Mouse (Mus musculus): Measurements from ENCODE around the gene Vmn2r63. TPM values are rescaled to one million over a fixed set of nuclear protein-coding genes. Genes with fewer than 3 reads are reported as not detected.
"Not testable (repeated sequence)": the region's sequence is repeated elsewhere in the genome, so short reads cannot be mapped to it uniquely, and the experiment has no call there.

Gene Vmn2r63
- polyA plus RNA-seq (2012; rRNA removed), result not detected in 2 replicates
- not detected in 2 replicates for polyA plus RNA-seq (2014; fragmentation: Nextera tagmentation; extraction: Ambion mirVana)

DNA sequence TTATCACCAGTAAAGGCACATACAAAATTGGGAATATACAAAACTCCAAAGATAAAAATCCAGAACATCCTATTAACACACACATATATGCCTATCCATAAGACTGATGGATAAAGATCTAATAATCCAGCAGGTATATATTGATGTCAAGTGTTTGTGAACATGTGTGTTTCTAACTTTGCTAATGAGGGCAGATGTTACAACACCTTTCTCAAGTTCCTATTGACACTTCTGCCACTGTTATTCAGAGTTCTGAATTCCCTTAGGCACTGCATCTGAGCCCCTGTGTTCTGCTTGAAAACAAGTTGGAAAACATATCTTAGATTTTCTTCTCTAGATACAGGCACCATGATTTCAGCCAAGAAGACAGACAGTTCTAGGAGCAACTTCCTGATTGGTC, at the start of gene Vmn2r63:
Gene Vmn2r63 (minus strand): TSS at position 101 of the 400 bp plus-strand sequence.
- not testable (repeated sequence) for H3K4me2 ChIP-seq (ENCODE audit: low read depth); H3K9ac ChIP-seq (replicated peaks); H3K4me1 ChIP-seq (replicated peaks; ENCODE audit: control insufficient read depth in 2 of 2, insufficient read depth in 2 of 2, low read length in 1 of 2); H3K27me3 ChIP-seq (ENCODE audit: control insufficient read depth, insufficient read depth, low read length); H3K9me3 ChIP-seq (ENCODE audit: control insufficient read depth, low read length); ATAC-seq (ENCODE audit: insufficient read depth); H3K27ac ChIP-seq; H3K36me3 ChIP-seq (replicated peaks; ENCODE audit: control insufficient read depth, insufficient read depth, low read depth); H3K4me3 ChIP-seq (ENCODE audit: insufficient read depth in 1 of 2, low read depth in 2 of 2, low read length in 2 of 2); DNase-seq (ENCODE audit: low read depth in 3 of 3, low spot score in 3 of 3)

DNA sequence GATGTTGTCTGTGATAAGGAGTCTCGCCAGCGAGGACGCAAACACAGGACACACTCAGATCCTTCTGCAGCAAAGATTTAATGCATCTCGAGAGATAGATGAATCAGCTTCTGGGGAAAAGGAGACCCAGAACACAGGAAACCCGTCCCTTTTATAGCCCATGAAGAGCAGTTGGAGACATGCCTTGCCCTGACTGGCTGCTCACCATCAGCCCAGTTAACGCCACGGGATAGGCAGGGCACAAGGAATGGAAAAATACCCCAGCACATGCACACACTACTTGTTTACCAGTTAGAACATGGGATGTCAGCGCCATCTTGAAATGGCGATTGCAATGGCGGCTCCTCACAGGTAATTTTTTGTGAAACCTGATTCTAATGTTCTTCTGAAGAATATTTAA, 47.1 kb upstream of the Vmn2r63 start:
- Histone ChIP-seq H3K4me2 (ENCODE audit: low read depth) (no peak overlapping the region), H3K27ac (no peak overlapping the region), H3K4me3 (ENCODE audit: insufficient read depth in 1 of 2, low read depth in 2 of 2, low read length in 2 of 2) (no peak overlapping the region), H3K27me3 (ENCODE audit: control insufficient read depth, insufficient read depth, low read length) (no peaks in the 10 kb centered on the region), H3K9me3 (ENCODE audit: control insufficient read depth, low read length) (no peaks in the 10 kb centered on the region; the same call in none of the 2 replicates), H3K4me1 (replicated peaks; ENCODE audit: control insufficient read depth in 2 of 2, insufficient read depth in 2 of 2, low read length in 1 of 2) (no peaks in the 10 kb centered on the region), H3K36me3 (replicated peaks; ENCODE audit: control insufficient read depth, insufficient read depth, low read depth) (no peaks in the 10 kb centered on the region), H3K9ac (replicated peaks) (no peak overlapping the region)
- DNase-seq (ENCODE audit: low read depth in 3 of 3, low spot score in 3 of 3), result no peak
- no peak for ATAC-seq (ENCODE audit: insufficient read depth)
- no peak for TF ChIP-seq CTCF (IDR thresholded peaks at IDR 0.05; ENCODE audit: low read depth)
- TF ChIP-seq EP300 (IDR thresholded peaks at IDR 0.05; ENCODE audit: low read depth), result no peak
- WGBS (ENCODE audit: insufficient replicate concordance), result 59% methylated on average over 10 of the region's 10 CpGs

DNA sequence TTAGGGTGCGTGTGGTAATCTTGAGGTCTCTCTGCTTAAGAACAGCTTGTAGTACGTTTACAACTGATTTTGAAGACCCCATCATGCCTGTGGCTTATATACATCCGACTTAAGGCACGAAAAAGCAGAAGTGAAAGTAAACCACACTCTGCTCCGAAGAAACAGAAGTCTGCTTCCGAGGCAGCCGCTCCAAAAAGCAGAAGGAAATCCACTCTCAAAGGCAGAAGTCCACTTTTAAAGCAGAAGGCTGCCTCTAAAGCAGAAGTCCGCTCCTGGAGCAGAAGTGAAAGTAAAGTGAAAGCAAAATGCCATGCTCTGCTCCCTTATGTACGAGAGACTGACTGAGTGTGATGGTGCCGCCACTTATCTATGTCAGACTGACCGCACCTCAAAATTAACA, 46.5 kb upstream of the Vmn2r63 start:
- H3K27ac ChIP-seq, result no peak overlapping the region
- no peak overlapping the region for H3K4me3 ChIP-seq (ENCODE audit: insufficient read depth in 1 of 2, low read depth in 2 of 2, low read length in 2 of 2)
- no peak overlapping the region for H3K9ac ChIP-seq (replicated peaks)
- H3K4me2 ChIP-seq (ENCODE audit: low read depth), result no peak overlapping the region
- H3K36me3 ChIP-seq (replicated peaks; ENCODE audit: control insufficient read depth, insufficient read depth, low read depth), result no peaks in the 10 kb centered on the region
- ATAC-seq (ENCODE audit: insufficient read depth), result no peak
- WGBS (ENCODE audit: insufficient replicate concordance), result 30% methylated on average over 11 of the region's 11 CpGs
- DNase-seq (ENCODE audit: low read depth in 3 of 3, low spot score in 3 of 3), result peak in 1 of 3 experiments; percentile 19
- H3K4me1 ChIP-seq (replicated peaks; ENCODE audit: control insufficient read depth in 2 of 2, insufficient read depth in 2 of 2, low read length in 1 of 2), result no peaks in the 10 kb centered on the region
- no peak for TF ChIP-seq EP300 (IDR thresholded peaks at IDR 0.05; ENCODE audit: low read depth)
- TF ChIP-seq CTCF (IDR thresholded peaks at IDR 0.05; ENCODE audit: low read depth), result no peak
- no peaks in the 10 kb centered on the region; the same call in none of the 2 replicates for H3K9me3 ChIP-seq (ENCODE audit: control insufficient read depth, low read length)
- no peaks in the 10 kb centered on the region for H3K27me3 ChIP-seq (ENCODE audit: control insufficient read depth, insufficient read depth, low read length)

DNA sequence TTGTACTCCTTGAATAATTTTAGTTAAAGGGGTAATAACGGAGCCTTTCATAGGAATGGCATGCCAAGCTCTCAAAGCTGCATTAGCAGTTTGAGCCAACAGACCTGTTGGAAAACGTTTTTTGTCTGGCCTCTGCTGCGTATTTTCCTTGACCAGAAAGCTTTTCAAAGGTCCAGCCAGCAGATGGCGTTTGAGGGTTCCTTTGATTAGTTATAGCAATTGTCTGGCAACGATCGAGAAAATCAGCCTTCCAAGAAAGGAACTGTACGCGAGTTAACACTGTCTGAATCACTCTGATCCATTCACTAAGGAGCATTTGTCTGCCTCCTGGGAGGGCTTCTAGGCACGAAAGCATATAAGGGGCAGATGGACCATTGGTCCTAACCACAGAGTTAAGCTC, 31.6 kb upstream of the Vmn2r63 start:
- H3K4me1 ChIP-seq (replicated peaks; ENCODE audit: control insufficient read depth in 2 of 2, insufficient read depth in 2 of 2, low read length in 1 of 2), result no peaks in the 10 kb centered on the region
- ATAC-seq (ENCODE audit: insufficient read depth) (no peak), DNase-seq (ENCODE audit: low read depth in 3 of 3, low spot score in 3 of 3) (no peak)
- no peak overlapping the region for H3K27ac ChIP-seq
- H3K9me3 ChIP-seq (ENCODE audit: control insufficient read depth, low read length), result no peaks in the 10 kb centered on the region; the same call in 1 of the 2 replicates
- no peak overlapping the region for H3K4me3 ChIP-seq (ENCODE audit: insufficient read depth in 1 of 2, low read depth in 2 of 2, low read length in 2 of 2)
- TF ChIP-seq CTCF (IDR thresholded peaks at IDR 0.05; ENCODE audit: low read depth), result no peak
- TF ChIP-seq EP300 (IDR thresholded peaks at IDR 0.05; ENCODE audit: low read depth), result no peak
- H3K4me2 ChIP-seq (ENCODE audit: low read depth), result no peak overlapping the region
- no peaks in the 10 kb centered on the region for H3K27me3 ChIP-seq (ENCODE audit: control insufficient read depth, insufficient read depth, low read length)
- no peak overlapping the region for H3K9ac ChIP-seq (replicated peaks)
- WGBS (ENCODE audit: insufficient replicate concordance), result 46% methylated on average over 9 of the region's 9 CpGs
- no peaks in the 10 kb centered on the region for H3K36me3 ChIP-seq (replicated peaks; ENCODE audit: control insufficient read depth, insufficient read depth, low read depth)

DNA sequence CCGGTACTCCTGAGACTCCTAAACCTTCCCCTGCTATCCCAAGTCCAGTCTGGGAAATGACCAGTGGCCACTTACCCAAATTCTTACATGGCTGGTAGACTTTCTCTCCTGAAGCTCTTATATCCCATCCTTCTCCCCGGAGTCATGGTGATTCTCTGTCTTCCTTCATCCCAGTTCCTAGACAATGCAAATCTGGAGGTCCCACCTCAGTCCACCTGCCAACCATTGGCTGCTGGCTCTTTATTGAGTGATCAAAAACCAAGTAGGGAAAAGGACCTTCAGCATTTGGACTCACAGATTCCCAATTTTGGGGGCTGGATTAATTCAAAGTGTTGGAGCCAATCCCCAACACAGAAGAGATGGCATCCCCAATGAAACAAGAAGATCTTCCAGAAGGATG, 35.6 kb downstream of the Vmn2r63 start:
- not testable (repeated sequence) for H3K9me3 ChIP-seq (ENCODE audit: control insufficient read depth, low read length); H3K4me2 ChIP-seq (ENCODE audit: low read depth); H3K4me1 ChIP-seq (replicated peaks; ENCODE audit: control insufficient read depth in 2 of 2, insufficient read depth in 2 of 2, low read length in 1 of 2); H3K27me3 ChIP-seq (ENCODE audit: control insufficient read depth, insufficient read depth, low read length); H3K4me3 ChIP-seq (ENCODE audit: insufficient read depth in 1 of 2, low read depth in 2 of 2, low read length in 2 of 2); H3K27ac ChIP-seq; H3K36me3 ChIP-seq (replicated peaks; ENCODE audit: control insufficient read depth, insufficient read depth, low read depth); H3K9ac ChIP-seq (replicated peaks); ATAC-seq (ENCODE audit: insufficient read depth); DNase-seq (ENCODE audit: low read depth in 3 of 3, low spot score in 3 of 3)
- WGBS (ENCODE audit: insufficient replicate concordance), result 54% methylated on average over 2 of the region's 2 CpGs

DNA sequence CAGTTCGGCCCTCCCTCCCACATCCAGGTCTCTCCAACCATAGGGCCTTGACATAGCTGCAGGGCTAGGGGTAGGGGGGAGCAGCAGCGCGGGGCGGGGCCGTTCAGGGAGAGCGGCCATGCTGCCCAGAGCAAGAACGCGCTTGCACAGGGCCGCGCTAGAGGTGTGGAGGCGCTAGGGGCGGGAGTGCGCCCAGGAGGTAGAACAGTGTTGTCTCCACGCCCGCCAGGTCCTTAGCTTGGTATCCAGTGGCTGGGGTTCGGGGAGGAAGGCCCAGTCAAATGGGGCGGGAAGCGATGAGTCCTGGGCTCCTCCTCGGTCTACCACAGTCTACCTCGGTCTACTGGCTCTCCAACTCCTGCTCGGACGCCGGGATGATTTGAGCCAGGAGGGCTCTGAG, 55.5 kb downstream of the Vmn2r63 start:
- Histone ChIP-seq H3K27ac (no peak overlapping the region), H3K9ac (replicated peaks) (no peak overlapping the region), H3K36me3 (replicated peaks; ENCODE audit: control insufficient read depth, insufficient read depth, low read depth) (no peaks in the 10 kb centered on the region), H3K27me3 (ENCODE audit: control insufficient read depth, insufficient read depth, low read length) (no peaks in the 10 kb centered on the region), H3K4me3 (ENCODE audit: insufficient read depth in 1 of 2, low read depth in 2 of 2, low read length in 2 of 2) (no peak overlapping the region), H3K4me1 (replicated peaks; ENCODE audit: control insufficient read depth in 2 of 2, insufficient read depth in 2 of 2, low read length in 1 of 2) (no peaks in the 10 kb centered on the region), H3K4me2 (ENCODE audit: low read depth) (no peak overlapping the region), H3K9me3 (ENCODE audit: control insufficient read depth, low read length) (no peaks in the 10 kb centered on the region)
- 35% methylated on average over 23 of the region's 23 CpGs for WGBS (ENCODE audit: insufficient replicate concordance)
- ATAC-seq (ENCODE audit: insufficient read depth) (no peak), DNase-seq (ENCODE audit: low read depth in 3 of 3, low spot score in 3 of 3) (no peak)
- TF ChIP-seq CTCF (IDR thresholded peaks at IDR 0.05; ENCODE audit: low read depth), result no peak
- TF ChIP-seq EP300 (IDR thresholded peaks at IDR 0.05; ENCODE audit: low read depth), result no peak

DNA sequence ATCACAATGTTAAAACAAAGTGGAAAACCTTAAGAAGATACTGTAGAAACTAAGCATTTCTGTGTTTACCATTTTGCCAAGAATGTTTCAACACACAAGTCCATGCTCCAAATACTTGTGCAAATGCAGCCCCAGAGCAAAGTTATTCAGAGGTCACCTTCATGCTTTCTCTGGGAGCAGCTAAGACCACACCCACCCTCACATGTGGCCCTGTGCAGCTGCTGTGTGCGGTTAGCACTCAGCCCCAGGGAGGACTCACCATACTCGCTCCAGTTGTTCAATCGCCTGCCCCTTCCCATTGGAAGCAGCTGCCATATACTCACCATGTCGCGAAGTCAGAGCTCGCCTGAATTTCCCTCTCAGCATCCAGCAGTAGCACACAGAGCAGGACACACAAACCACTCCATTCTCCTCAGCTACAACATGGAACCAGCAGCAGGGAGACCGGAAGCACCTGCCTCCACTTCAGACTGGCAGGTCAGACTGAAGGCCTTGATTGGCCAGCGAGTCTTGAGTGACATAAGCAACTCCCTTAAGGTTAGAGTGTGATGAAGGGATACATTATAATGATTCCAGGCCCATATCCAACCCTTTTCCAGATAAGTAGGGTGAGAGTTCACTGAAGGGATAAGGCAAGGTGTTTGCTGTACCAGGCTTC, 66.7 kb downstream of the Vmn2r63 start, which contains the start of gene Gm2381:
Gene Gm2381 (minus strand): TSS at position 434 of the 658 bp plus-strand sequence.
- H3K4me3 ChIP-seq (ENCODE audit: insufficient read depth in 1 of 2, low read depth in 2 of 2, low read length in 2 of 2); H3K4me2 ChIP-seq (ENCODE audit: low read depth); H3K36me3 ChIP-seq (replicated peaks; ENCODE audit: control insufficient read depth, insufficient read depth, low read depth); H3K27ac ChIP-seq; H3K27me3 ChIP-seq (ENCODE audit: control insufficient read depth, insufficient read depth, low read length); H3K9ac ChIP-seq (replicated peaks); DNase-seq (ENCODE audit: low read depth in 3 of 3, low spot score in 3 of 3); H3K9me3 ChIP-seq (ENCODE audit: control insufficient read depth, low read length); H3K4me1 ChIP-seq (replicated peaks; ENCODE audit: control insufficient read depth in 2 of 2, insufficient read depth in 2 of 2, low read length in 1 of 2); ATAC-seq (ENCODE audit: insufficient read depth): not testable (repeated sequence)
- 66% methylated on average over 8 of the region's 8 CpGs for WGBS (ENCODE audit: insufficient replicate concordance)
